Mouse (Mus musculus) limb, embryonic 15.5 days (tissue): Measurements from ENCODE around the gene Cdk5r1. TPM values are rescaled to one million over a fixed set of nuclear protein-coding genes. Genes with fewer than 3 reads are reported as not detected.

Experiments
- ATAC-seq: fragments of 200-750 bp; cut with Nextera tagmentation; 2 replicates; pipeline ENCODE4 v1.8.0; 2017; ENCODE audit warnings: low read depth, moderate TSS enrichment; ENCODE audit not compliant: insufficient number of reproducible peaks, low FRiP score, low TSS enrichment
- H3K27ac ChIP-seq: fragments of 300-500 bp; sonication (generic); 2 replicates; pipeline ENCODE4 v1.5.1; 2015; ENCODE audit warnings: moderate library complexity, mild to moderate bottlenecking, inconsistent platforms
- H3K27me3 ChIP-seq: fragments of 300-500 bp; sonication (generic); 2 replicates; pipeline ENCODE4 v1.6.1; 2015; ENCODE audit warnings: inconsistent platforms
- H3K36me3 ChIP-seq: fragments of 300-500 bp; sonication (generic); 2 replicates; pipeline ENCODE4 v1.6.1; 2015; ENCODE audit warnings: inconsistent platforms
- H3K4me1 ChIP-seq: fragments of 300-500 bp; sonication (generic); 2 replicates; pipeline ENCODE4 v1.6.1; 2015; ENCODE audit warnings: inconsistent platforms
- H3K4me2 ChIP-seq: fragments of 300-500 bp; sonication (generic); 2 replicates; pipeline ENCODE4 v1.6.1; 2015; ENCODE audit warnings: mild to moderate bottlenecking, inconsistent platforms
- H3K4me3 ChIP-seq: fragments of 300-500 bp; sonication (generic); 2 replicates; pipeline ENCODE4 v1.5.1; 2015; ENCODE audit warnings: mild to moderate bottlenecking, inconsistent platforms
- H3K9ac ChIP-seq: fragments of 300-500 bp; sonication (generic); 2 replicates; pipeline ENCODE4 v1.6.1; 2015; ENCODE audit warnings: inconsistent platforms
- H3K9me3 ChIP-seq: fragments of 300-500 bp; sonication (generic); 2 replicates; pipeline ENCODE4 v1.6.1; 2016; ENCODE audit warnings: inconsistent platforms
- WGBS: fragments of 180-500 bp; shearing (Covaris S2); methylation state at CpG from one replicate; pipeline ENCODE4 v1.1.7; 2015; 5-methylcytosine and 5-hydroxymethylcytosine counted together
- polyA plus RNA-seq: library from polyadenylated mRNA; unstranded; fragments of >200 nt; fragmentation: Nextera tagmentation; extraction: Ambion mirVana; gene quantifications from 2 replicates; pipeline ENCODE4 v1.2.1, GENCODE M21; 2015

Gene Cdk5r1
- polyA plus RNA-seq, 1 experiment from 2014 or later = 2.3 TPM

- no peaks in the 10 kb centered on the region for H3K27me3 ChIP-seq
- H3K27ac ChIP-seq = no peak overlapping the region
- no peak for ATAC-seq
- H3K4me1 ChIP-seq = no peaks in the 10 kb centered on the region; the same call in 1 of the 2 replicates
- no peaks in the 10 kb centered on the region for H3K9me3 ChIP-seq
- H3K9ac ChIP-seq = no peak overlapping the region
- H3K4me2 ChIP-seq = no peak overlapping the region
- no peaks in the 10 kb centered on the region for H3K36me3 ChIP-seq
- 88% methylated on average over 5 of the region's 5 CpGs for WGBS
- no peak overlapping the region for H3K4me3 ChIP-seq
Measured at GRCm38 (mm10) chr11:80524213-80524612, 47.4 kb downstream of the Cdk5r1 start.

GRCm38 (mm10) chr11:80527697-80528096, 50.9 kb downstream of the Cdk5r1 start:
- Histone ChIP-seq H3K27me3 (no peaks in the 10 kb centered on the region), H3K9me3 (no peaks in the 10 kb centered on the region), H3K4me1 (no peaks in the 10 kb centered on the region; the same call in 1 of the 2 replicates), H3K36me3 (no peaks in the 10 kb centered on the region), H3K4me3 (no peak overlapping the region), H3K4me2 (no peak overlapping the region), H3K27ac (no peak overlapping the region), H3K9ac (no peak overlapping the region)
- no peak for ATAC-seq

GRCm38 (mm10) chr11:80529149-80529548, 52.3 kb downstream of the Cdk5r1 start:
- H3K9ac ChIP-seq = no peak overlapping the region
- no peak overlapping the region for H3K4me3 ChIP-seq
- no peaks in the 10 kb centered on the region for H3K9me3 ChIP-seq
- H3K36me3 ChIP-seq = no peaks in the 10 kb centered on the region
- H3K27ac ChIP-seq = no peak overlapping the region
- no peak for ATAC-seq
- no peaks in the 10 kb centered on the region for H3K4me1 ChIP-seq
- no peaks in the 10 kb centered on the region for H3K27me3 ChIP-seq
- 83% methylated on average over 8 of the region's 8 CpGs for WGBS
- H3K4me2 ChIP-seq = no peak overlapping the region

Other genes starting within 250 kb of the Cdk5r1 start
- gene Rhbdl3, start 176.1 kb upstream of the Cdk5r1 start, polyA plus RNA-seq = 5.7 and 7.8 TPM in 2 replicates
- gene 5730455P16Rik, start 99.0 kb upstream of the Cdk5r1 start, polyA plus RNA-seq = 21.2 and 21.6 TPM in 2 replicates
- gene Zfp207, start 93.7 kb upstream of the Cdk5r1 start, polyA plus RNA-seq = 193 and 196 TPM in 2 replicates
- 292 and 301 TPM in 2 replicates for gene Psmd11, start 48.4 kb upstream of the Cdk5r1 start, polyA plus RNA-seq